Mouse (Mus musculus) spleen, postnatal 4 days (tissue): ENCODE data around the gene Cyp27a1.

ENCODE experiments used
- DNase-seq, 2 experiments: peaks; one replicate each; pipeline ENCODE4 v3.0.0; 2022; ENCODE audit warnings: low spot score in 2 of 2

Cyp27a1 gene

GRCm38 (mm10) chr1:74771931-74772620 is 58.7 kb downstream of the Cyp27a1 start:
- no peak for DNase-seq

GRCm38 (mm10) chr1:74773136-74773535 is 59.8 kb downstream of the Cyp27a1 start:
- DNase-seq = peak; percentile 62 to 76

DNA sequence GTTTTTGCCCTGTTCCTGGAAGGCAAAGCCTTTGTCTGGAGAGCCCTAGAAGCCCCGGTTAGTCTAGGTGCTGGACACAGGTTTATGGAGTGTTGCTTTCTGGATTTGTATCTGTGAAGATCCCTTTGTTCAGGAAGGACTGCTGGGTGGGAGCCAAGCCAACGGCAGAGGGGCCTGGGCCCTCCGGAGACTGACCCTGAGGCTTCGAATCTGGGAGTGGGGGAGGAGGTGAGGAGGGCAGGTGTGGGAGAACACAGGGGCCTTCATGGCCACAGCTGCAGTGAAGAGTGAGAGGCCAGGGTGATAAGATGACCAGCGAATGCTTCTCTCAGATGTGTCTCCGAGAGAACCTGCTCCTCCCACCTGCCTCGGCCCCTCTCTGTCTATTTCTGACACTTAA is 60.7 kb downstream of the Cyp27a1 start:
- DNase-seq = no peak

DNA sequence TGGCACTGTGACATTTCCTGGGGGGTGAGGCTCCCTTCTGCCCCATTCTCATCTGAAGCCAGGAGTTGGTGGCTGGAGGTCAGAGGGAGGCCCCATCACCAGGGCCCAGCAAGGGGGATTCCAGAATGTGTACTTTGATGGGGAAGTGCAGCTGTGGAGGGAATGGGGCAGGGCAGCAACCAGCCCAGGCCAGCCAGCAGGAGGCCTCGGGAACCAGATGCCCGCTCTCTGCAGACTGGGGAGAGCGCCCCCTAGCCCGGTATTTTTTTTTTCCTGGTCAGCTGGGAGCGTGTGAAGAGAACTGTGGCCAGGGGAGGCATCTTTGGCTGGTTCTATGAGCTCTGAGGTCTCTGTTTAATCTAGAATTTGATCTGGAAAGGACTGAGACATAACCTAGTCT is 62.4 kb downstream of the Cyp27a1 start:
- DNase-seq = peak in 1 of 2 experiments; percentile 40

- no peak for DNase-seq
Measured at GRCm38 (mm10) chr1:74778934-74779486, 65.6 kb downstream of the Cyp27a1 start.

DNA sequence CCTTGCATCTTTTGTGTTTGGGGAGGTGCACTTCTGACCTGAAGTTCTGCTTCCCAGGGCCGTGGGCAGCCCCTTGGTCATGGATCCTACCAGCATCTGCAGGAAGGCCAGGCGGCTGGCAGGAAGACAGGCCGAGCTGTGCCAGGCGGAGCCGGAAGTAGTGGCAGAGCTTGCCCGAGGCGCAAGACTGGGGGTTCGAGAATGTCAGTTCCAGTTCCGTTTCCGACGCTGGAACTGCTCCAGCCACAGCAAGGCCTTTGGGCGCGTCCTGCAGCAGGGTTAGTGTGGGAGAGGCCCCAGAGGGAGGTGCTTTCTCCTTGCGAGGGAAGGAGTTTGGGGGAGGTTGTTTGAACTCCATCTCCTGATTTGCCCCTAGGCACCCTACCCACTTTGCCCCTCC is 68.7 kb downstream of the Cyp27a1 start:
- DNase-seq = no peak

GRCm38 (mm10) chr1:74783554-74783953 is 70.2 kb downstream of the Cyp27a1 start:
- no peak for DNase-seq

- peak in 1 of 2 experiments; percentile 76 for DNase-seq
Measured at GRCm38 (mm10) chr1:74784041-74784759, 70.8 kb downstream of the Cyp27a1 start.
